Mouse (Mus musculus) stomach, postnatal 0 days (tissue): ENCODE results near the gene Susd1.

Experiments used
- CTCF ChIP-seq: IDR thresholded peaks from 2 replicates; pipeline ENCODE4 v1.5.1; 2016; ENCODE audit warnings: antibody characterized with exemption, low read depth, mild to moderate bottlenecking, moderate library complexity
- EP300 ChIP-seq: optimal IDR thresholded peaks from 2 replicates; pipeline ENCODE3; 2016; ENCODE audit warnings: antibody characterized with exemption

DNA sequence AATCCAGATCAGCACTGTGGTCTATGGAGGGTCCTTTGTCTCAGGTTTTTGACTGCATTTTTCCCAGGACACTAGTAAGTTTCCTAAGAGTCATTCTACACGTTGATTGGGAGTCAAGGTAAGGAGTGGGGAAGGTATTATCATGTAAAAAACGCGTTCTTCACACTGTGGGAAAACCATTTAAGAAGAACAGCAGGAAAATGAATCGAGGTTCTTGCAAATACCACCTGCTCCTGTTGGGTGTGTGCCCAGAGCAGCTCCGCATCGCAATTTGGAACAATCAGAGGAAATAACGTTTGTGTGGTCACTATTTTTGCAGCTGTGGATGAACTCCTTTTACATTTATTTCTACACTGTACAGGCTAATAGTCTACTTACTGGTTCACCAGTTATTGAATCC lies 125.5 kb downstream of the Susd1 start:
- no peak for TF ChIP-seq CTCF
- no peak for TF ChIP-seq EP300
